Mouse (Mus musculus): Measurements from ENCODE around the gene Hist1h2bk.

DNA sequence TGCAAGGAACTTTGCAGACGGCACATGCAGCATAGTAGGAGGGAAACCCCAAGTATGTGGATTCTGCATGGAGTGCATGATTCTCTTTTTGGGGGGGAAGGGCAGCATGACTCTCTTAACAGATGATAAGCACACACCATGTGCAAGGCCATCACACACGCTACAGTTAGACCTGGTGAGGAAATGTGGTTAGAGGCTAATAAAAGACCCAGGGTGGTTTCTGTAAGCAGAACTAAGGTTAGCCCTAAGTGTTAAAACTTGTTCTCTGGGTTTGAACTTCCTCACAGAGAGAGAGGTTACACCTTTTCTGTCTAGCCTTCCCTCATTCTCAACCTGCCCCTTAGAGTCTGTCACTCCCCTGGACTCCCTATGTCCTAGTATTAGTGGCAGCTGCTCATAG lies 34.3 kb upstream of the Hist1h2bk start:
- TF ChIP-seq CTCF (IDR thresholded peaks at IDR 0.05; ENCODE audit: insufficient read depth, low read length) = no peak
- no peak for TF ChIP-seq POLR2A (IDR thresholded peaks at IDR 0.05; ENCODE audit: borderline replicate concordance, extremely low read depth, low read depth, low read length)
